Mouse (Mus musculus) liver, embryonic 11.5 days (tissue): ENCODE data around the gene Sec14l2. TPM values are rescaled to one million over a fixed set of nuclear protein-coding genes. Genes with fewer than 3 reads are reported as not detected.
A peak's percentile ranks its signal among the peaks of the same experiment; 100 is the strongest.
"Not testable (repeated sequence)": the region's sequence is repeated elsewhere in the genome, so short reads cannot be mapped to it uniquely, and the experiment has no call there.

Source experiments
- ATAC-seq: fragments of 200-750 bp; cut with Nextera tagmentation; replicated peaks from 2 replicates; pipeline ENCODE4 v1.8.0; 2017; ENCODE audit warnings: moderate number of reproducible peaks, mild to moderate bottlenecking, moderate TSS enrichment, moderate library complexity; ENCODE audit not compliant: low FRiP score
- DNase-seq: peaks from one replicate; pipeline ENCODE4 v3.0.0-alpha.2; 2017; ENCODE audit warnings: low spot score
- H3K27ac ChIP-seq: fragments of 300-500 bp; sonication (generic); 2 replicates; pipeline ENCODE4 v1.5.1; 2014; ENCODE audit warnings: mild to moderate bottlenecking, low read depth, low read length, control low read depth
- H3K27me3 ChIP-seq: fragments of 300-500 bp; sonication (generic); replicated peaks from 2 replicates; pipeline ENCODE4 v1.6.1; 2014; ENCODE audit warnings: low read length, mixed read lengths; ENCODE audit not compliant: control insufficient read depth, insufficient read depth
- H3K36me3 ChIP-seq: fragments of 300-500 bp; sonication (generic); 2 replicates; pipeline ENCODE4 v1.6.1; 2014; ENCODE audit warnings: mild to moderate bottlenecking, low read length, moderate library complexity, mixed read lengths; ENCODE audit not compliant: control insufficient read depth, insufficient read depth
- H3K4me1 ChIP-seq: fragments of 300-500 bp; sonication (generic); replicated peaks from 2 replicates; pipeline ENCODE4 v1.6.1; 2014; ENCODE audit warnings: low read length, mixed read lengths; ENCODE audit not compliant: control insufficient read depth, insufficient read depth
- H3K4me2 ChIP-seq: fragments of 300-500 bp; sonication (generic); 2 replicates; pipeline ENCODE4 v1.6.1; 2014; ENCODE audit warnings: mild to moderate bottlenecking, control low read depth, moderate library complexity
- H3K4me3 ChIP-seq: fragments of 300-500 bp; sonication (generic); 2 replicates; pipeline ENCODE4 v1.5.1; 2014; ENCODE audit warnings: low read depth, low read length, control low read depth
- H3K9ac ChIP-seq: fragments of 300-500 bp; sonication (generic); 2 replicates; pipeline ENCODE4 v1.6.1; 2014; ENCODE audit warnings: low read depth, low read length, control low read depth
- H3K9me3 ChIP-seq: fragments of 300-500 bp; sonication (generic); 2 replicates; pipeline ENCODE4 v1.6.1; 2016; ENCODE audit warnings: low read length, inconsistent platforms, mixed read lengths; ENCODE audit not compliant: control insufficient read depth
- WGBS: fragments of 180-500 bp; shearing (Covaris S2); extraction: QIAGEN DNeasy Blood & Tissue Kit; methylation state at CpG from one replicate; pipeline ENCODE4 v1.1.7; 2014; 5-methylcytosine and 5-hydroxymethylcytosine counted together
- polyA plus RNA-seq: library from polyadenylated mRNA; unstranded; fragments of >200 nt; fragmentation: Nextera tagmentation; extraction: Ambion mirVana; gene quantifications from 2 replicates; pipeline ENCODE4 v1.2.1, GENCODE M21; 2014

The Sec14l2 gene
- polyA plus RNA-seq, 1 experiment from 2014 or later: 6.8 TPM

- Histone ChIP-seq H3K27ac (no peak overlapping the region), H3K4me2 (no peak overlapping the region), H3K9me3 (no peaks in the 10 kb centered on the region), H3K4me1 (peaks cover 20% of the 10 kb centered on the region), H3K27me3 (peaks cover 31% of the 10 kb centered on the region), H3K4me3 (no peak overlapping the region), H3K36me3 (no peaks in the 10 kb centered on the region), H3K9ac (no peak overlapping the region)
- no peak for ATAC-seq
- no peak for DNase-seq
- WGBS: 80% methylated on average over 3 of the region's 3 CpGs
These were observed 1.5 kb downstream of the Sec14l2 start for GRCm38 (mm10) chr11:4121691-4122090.

GRCm38 (mm10) chr11:4119635-4120034 is 3.6 kb downstream of the Sec14l2 start:
- ATAC-seq: no peak
- 35% methylated on average over 5 of the region's 5 CpGs for WGBS
- H3K27me3 ChIP-seq: peaks cover 33% of the 10 kb centered on the region
- no peak overlapping the region for H3K4me3 ChIP-seq
- H3K4me2 ChIP-seq: no peak overlapping the region
- H3K36me3 ChIP-seq: no peaks in the 10 kb centered on the region
- H3K27ac ChIP-seq: no peak overlapping the region
- DNase-seq: no peak
- no peaks in the 10 kb centered on the region for H3K9me3 ChIP-seq
- no peak overlapping the region for H3K9ac ChIP-seq
- H3K4me1 ChIP-seq: peaks cover 26% of the 10 kb centered on the region

GRCm38 (mm10) chr11:4118081-4118921 is 4.9 kb downstream of the Sec14l2 start:
- Histone ChIP-seq H3K27me3 (peaks cover 33% of the 10 kb centered on the region), H3K9me3 (no peaks in the 10 kb centered on the region), H3K27ac (no peak overlapping the region), H3K9ac (peak overlapping the region; percentile 56), H3K4me1 (peaks cover 26% of the 10 kb centered on the region), H3K4me2 (peak overlapping the region; percentile 91), H3K4me3 (peak overlapping the region; percentile 59), H3K36me3 (no peaks in the 10 kb centered on the region)
- DNase-seq (peak; percentile 61), ATAC-seq (peak; percentile 50)
- WGBS: 3% methylated on average over 41 of the region's 41 CpGs

GRCm38 (mm10) chr11:4117372-4118071 is 5.7 kb downstream of the Sec14l2 start:
- peaks cover 26% of the 10 kb centered on the region for H3K4me1 ChIP-seq
- H3K4me2 ChIP-seq: peak overlapping the region; percentile 91
- WGBS: 15% methylated on average over 3 of the region's 3 CpGs
- no peaks in the 10 kb centered on the region for H3K9me3 ChIP-seq
- H3K27me3 ChIP-seq: peaks cover 33% of the 10 kb centered on the region
- no peaks in the 10 kb centered on the region for H3K36me3 ChIP-seq
- ATAC-seq (peak; percentile 68), DNase-seq (no peak)
- H3K27ac ChIP-seq: no peak overlapping the region
- H3K9ac ChIP-seq: 0 out of 2 replicates have a peak overlapping the region, but pooled peaks have one; percentile 56
- peak overlapping the region; percentile 59 for H3K4me3 ChIP-seq

GRCm38 (mm10) chr11:4116458-4117141 is 6.6 kb downstream of the Sec14l2 start:
- no peak overlapping the region for H3K27ac ChIP-seq
- DNase-seq (no peak), ATAC-seq (no peak)
- no peak overlapping the region for H3K4me3 ChIP-seq
- WGBS: 43% methylated on average over 11 of the region's 11 CpGs
- peaks cover 33% of the 10 kb centered on the region for H3K27me3 ChIP-seq
- 0 out of 2 replicates have a peak overlapping the region, but pooled peaks have one; percentile 12 for H3K9ac ChIP-seq
- no peaks in the 10 kb centered on the region for H3K9me3 ChIP-seq
- H3K4me2 ChIP-seq: peak overlapping the region; percentile 91
- peaks cover 26% of the 10 kb centered on the region for H3K4me1 ChIP-seq
- H3K36me3 ChIP-seq: no peaks in the 10 kb centered on the region

- DNase-seq: no peak
- Histone ChIP-seq H3K27me3 (peaks cover 33% of the 10 kb centered on the region), H3K4me1 (peaks cover 26% of the 10 kb centered on the region), H3K9ac (no peak overlapping the region), H3K4me2 (no peak overlapping the region), H3K9me3 (no peaks in the 10 kb centered on the region), H3K27ac (no peak overlapping the region), H3K4me3 (no peak overlapping the region), H3K36me3 (no peaks in the 10 kb centered on the region)
- 93% methylated on average over 4 of the region's 4 CpGs for WGBS
- ATAC-seq: no peak
These were observed 7.8 kb downstream of the Sec14l2 start for GRCm38 (mm10) chr11:4115407-4115806.

GRCm38 (mm10) chr11:4114541-4114940 is 8.7 kb downstream of the Sec14l2 start:
- 77% methylated on average over 6 of the region's 6 CpGs for WGBS
- H3K9ac ChIP-seq, ATAC-seq, DNase-seq, H3K4me3 ChIP-seq, H3K27ac ChIP-seq, H3K9me3 ChIP-seq, H3K4me2 ChIP-seq, H3K36me3 ChIP-seq: not testable (repeated sequence)
- H3K4me1 ChIP-seq: peaks cover 26% of the 10 kb centered on the region
- H3K27me3 ChIP-seq: peaks cover 29% of the 10 kb centered on the region

- no peak for ATAC-seq
- H3K27ac ChIP-seq: no peak overlapping the region
- 50% methylated on average over 6 of the region's 6 CpGs for WGBS
- no peaks in the 10 kb centered on the region for H3K36me3 ChIP-seq
- no peak overlapping the region for H3K4me2 ChIP-seq
- no peak overlapping the region for H3K4me3 ChIP-seq
- no peak for DNase-seq
- H3K27me3 ChIP-seq: peaks cover 24% of the 10 kb centered on the region
- peaks cover 25% of the 10 kb centered on the region for H3K4me1 ChIP-seq
- no peak overlapping the region for H3K9ac ChIP-seq
- H3K9me3 ChIP-seq: no peaks in the 10 kb centered on the region
These were observed 9.2 kb downstream of the Sec14l2 start for GRCm38 (mm10) chr11:4113970-4114369.
